Mouse (Mus musculus): ENCODE measurements around the gene Alcam. TPM values are rescaled to one million over a fixed set of nuclear protein-coding genes. Genes with fewer than 3 reads are reported as not detected.

The Alcam gene
- total RNA-seq (2015; ENCODE audit: low replicate concordance), result 0.84 and 3.2 TPM in 2 replicates
- 7.6 and 9.4 TPM in 2 replicates for total RNA-seq (2017; ENCODE audit: low replicate concordance)

DNA sequence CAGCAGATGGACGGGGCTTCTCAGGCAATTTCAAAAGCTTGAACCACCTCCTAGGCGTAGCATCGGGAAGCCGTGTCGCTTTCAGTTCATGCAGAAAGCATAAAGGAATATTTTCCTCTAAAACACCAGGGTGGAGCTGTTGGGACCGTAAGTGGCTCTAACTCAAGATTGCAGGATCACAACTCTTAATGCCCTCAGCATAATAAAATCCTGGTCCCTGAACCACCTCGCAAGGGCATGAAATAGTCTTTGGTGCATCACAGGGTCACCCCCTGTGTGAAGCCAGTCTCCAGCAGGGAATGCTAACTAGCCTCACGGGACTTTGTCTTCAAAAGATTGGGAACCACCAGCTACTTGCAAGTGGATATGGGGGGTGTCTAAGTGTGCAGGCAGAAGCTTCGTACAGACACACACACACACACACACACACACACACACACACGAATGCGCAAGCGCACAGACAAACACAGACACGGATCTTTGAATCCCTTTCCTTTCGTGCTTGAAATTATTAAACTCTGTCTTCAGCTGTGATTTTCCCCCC lies at the start of gene Alcam:
Gene Alcam (minus strand): TSS at position 104 of the 544 bp plus-strand sequence.
- no peak for ATAC-seq (replicated peaks; ENCODE audit: low FRiP score, poor library complexity, severe bottlenecking)

DNA sequence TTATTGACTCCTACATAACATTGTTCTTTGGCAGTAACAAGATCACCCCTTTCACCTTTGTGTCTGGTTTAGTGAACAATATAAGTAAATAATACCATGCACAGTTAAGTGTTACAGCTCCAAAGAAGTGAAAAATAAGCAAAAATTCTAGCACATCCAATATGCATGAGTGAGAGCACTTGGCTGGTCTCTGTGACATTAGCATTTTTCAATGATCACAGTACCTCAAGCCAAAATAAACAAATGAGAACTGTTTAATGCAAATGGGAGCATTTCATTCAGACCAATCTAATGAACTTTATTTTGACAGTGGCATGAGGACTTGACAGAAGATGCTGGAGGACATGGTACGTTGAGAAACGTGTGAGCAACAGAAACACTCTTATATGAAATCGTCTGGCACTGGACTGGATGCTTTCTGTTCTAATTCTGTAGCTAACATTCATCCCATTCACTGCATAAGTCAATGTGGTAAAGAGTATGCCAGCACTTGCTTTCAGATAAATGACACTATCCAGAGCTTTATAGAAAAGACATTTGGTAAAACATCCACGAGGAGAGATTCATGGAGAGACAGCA lies 45.0 kb upstream of the Alcam start:
- ATAC-seq (replicated peaks; ENCODE audit: low FRiP score, poor library complexity, severe bottlenecking), result no peak

- no peak for ATAC-seq (replicated peaks; ENCODE audit: low FRiP score, poor library complexity, severe bottlenecking)
These were observed 36.7 kb upstream of the Alcam start for GRCm38 (mm10) chr16:52490542-52490941.

DNA sequence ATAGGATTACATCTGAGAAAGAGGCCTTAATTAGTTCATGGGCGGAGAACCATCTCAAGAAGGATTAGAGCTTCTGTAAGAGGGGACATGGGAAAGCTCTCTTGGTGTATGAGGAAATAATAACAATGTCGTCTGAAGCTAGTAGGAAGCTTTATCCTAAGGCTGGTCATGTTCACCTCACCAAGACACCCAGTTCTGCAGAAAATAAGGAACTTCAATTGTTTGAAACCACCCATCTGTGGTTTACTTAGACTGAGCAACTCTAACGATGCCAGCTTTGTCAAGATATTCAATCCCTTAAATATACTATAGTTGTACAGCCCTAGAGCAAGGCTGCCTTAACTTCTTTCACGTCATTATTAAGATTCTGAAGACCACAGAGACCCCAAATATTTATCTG lies 20.4 kb upstream of the Alcam start:
- ATAC-seq (replicated peaks; ENCODE audit: low FRiP score, poor library complexity, severe bottlenecking), result no peak

DNA sequence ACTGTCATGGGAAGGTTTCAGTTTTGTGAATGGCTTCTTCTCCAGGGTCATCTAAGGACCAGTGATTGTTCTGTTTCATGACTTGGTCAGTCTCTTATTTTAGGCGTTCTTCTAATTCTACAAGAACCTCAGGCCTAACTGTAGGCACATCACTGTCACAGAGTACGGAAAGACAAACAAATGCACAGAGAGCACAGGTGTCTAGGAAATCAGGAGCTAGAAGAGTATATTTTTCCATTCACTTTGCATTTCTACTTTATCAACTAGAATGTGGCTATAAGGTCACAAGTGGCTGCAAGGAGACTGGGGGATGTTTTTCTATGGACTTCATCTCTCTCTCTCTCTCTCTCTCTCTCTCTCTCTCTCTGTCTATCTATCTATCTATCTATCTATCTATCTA lies 19.2 kb upstream of the Alcam start:
- no peak for ATAC-seq (replicated peaks; ENCODE audit: low FRiP score, poor library complexity, severe bottlenecking)

DNA sequence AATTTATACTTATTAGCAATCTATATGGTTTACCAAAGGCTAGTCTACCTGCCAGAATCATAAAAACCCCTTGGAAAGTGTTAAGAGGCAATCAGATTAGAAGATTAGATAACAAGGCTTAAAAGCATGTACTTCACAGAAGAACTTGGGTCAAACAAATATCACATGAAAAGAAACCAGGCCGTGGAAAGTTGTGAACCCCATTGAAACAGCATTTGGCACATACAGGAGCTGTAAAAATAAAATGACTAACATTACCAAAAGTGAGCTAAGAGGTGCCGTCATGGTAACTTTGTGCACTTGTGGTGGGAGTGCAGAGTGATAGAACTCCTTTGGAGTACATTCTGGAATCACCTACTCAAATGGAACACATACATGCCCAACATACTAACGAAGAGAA lies 18.8 kb upstream of the Alcam start:
- no peak for ATAC-seq (replicated peaks; ENCODE audit: low FRiP score, poor library complexity, severe bottlenecking)

- ATAC-seq (replicated peaks; ENCODE audit: low FRiP score, poor library complexity, severe bottlenecking), result no peak
These were observed 18.2 kb upstream of the Alcam start for GRCm38 (mm10) chr16:52472059-52472458.

DNA sequence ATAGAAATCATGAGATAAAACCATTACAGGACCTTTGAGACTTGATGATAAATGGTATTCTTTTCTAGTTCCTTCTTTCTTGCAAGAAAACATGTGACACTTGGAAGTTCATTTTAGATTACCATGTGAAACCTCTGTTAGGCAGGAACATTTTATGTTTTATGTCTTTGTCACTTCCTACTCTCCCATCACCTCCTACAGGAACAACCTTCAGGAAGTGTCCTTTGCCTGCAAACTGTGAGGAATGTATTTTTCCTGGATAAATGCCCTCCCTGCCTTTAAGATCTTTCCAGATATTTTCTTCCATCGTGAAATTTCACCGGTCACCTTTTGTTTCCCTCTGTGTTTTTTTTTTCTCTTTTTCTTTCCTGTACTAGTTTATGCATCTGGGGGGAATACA lies 17.0 kb upstream of the Alcam start:
- no peak for ATAC-seq (replicated peaks; ENCODE audit: low FRiP score, poor library complexity, severe bottlenecking)

DNA sequence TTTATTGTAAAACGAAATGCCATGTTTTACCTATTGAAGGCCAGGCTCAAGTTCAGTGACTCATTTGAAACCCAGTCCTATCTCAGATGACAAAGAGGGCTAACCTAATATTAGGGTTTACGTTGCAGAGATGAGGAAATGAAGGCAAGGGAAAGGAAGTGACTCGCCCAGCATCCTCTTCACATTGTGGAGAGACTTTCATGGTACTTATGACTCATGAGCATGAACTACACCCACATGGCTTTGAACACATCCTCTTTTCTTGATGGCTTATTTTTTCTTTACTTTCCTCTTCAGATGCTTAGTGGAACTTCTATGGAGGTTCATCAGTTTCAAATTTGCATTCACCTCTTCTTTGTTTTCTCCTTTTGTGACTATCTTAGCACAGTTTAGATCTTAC lies 16.4 kb upstream of the Alcam start:
- ATAC-seq (replicated peaks; ENCODE audit: low FRiP score, poor library complexity, severe bottlenecking), result no peak

DNA sequence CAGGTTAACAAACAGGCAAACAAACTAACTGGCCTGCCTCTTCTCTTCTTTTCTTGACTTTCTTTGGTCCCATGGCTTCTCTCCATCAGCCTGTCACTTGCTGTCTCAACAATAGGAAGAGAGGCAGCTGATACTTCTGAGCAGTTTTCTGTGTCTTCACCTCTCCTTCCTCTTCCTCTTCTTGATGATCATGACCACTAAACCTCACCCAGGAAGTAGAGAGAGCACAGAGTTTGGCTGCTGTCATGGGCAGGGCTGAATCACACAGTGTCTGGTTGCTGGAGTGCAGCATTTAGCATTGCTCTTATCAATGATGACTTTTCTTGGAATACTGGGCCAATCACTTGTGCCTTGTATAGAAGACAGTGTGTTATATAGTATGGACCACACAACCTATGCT lies 14.6 kb upstream of the Alcam start:
- no peak for ATAC-seq (replicated peaks; ENCODE audit: low FRiP score, poor library complexity, severe bottlenecking)

DNA sequence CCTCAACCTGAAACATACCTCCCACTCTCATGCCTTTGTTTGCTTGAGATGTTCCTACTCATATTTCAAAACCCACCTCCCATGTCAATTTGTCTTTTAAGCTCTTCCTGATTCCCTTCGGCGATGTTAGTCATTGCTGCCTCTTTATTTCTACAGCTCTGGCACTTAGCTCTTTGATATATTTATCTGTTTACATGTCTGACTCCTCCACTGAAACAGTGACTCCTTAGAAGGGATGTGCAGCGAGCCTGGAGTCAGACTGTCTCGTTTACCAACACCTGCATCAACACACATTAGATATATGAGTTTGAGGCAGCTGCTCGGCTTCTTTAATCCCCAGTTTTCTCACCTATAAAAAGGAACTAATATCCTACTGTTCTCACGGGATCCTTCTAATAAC lies 12.9 kb upstream of the Alcam start:
- ATAC-seq (replicated peaks; ENCODE audit: low FRiP score, poor library complexity, severe bottlenecking), result no peak

GRCm38 (mm10) chr16:52464597-52464996 lies 10.7 kb upstream of the Alcam start:
- ATAC-seq (replicated peaks; ENCODE audit: low FRiP score, poor library complexity, severe bottlenecking), result no peak

DNA sequence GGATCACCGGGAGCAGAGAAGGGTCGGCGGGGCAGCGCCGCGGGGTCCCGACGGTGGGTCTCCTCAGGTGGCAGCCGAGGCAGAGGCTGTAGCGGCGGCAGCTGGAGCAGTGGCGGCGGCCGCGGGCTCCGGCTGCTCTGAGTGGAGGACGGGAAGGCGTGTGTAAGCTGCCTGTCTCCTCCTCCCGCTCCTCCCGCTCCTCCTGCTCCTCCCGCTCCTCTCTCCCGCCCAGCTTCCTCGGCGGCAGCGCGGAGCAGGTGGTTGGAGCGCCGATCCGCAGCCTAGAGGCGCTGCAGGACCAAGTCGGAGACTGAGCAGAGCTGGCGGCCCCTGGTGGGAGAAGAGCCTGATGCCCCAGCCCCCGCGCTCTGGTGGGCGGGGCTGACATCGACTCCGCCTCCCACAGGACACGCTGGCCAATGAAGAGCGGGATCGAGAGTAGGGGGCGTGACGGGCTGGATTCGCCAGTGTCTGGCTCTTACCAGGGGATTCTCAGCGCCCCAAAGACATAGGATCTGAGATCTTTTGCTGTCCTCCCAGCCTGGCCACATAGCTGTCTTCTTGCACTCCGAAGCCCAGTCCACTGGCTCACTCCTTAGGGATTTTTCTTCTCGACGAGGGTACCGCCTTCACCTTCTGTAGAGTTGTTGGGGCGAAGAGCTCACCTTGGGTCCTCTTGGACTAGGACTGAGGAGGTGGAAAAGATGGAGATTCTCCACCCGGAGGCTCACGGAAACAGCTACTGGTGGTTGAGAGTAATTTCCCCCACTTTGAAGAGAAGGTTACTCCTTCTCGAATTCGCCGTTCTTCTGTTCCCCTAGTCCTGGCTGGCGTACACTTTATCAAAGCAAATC lies 785 bp downstream of the Alcam start:
- peak; percentile 69 for ATAC-seq (replicated peaks; ENCODE audit: low FRiP score, poor library complexity, severe bottlenecking)

- ATAC-seq (replicated peaks; ENCODE audit: low FRiP score, poor library complexity, severe bottlenecking), result no peak
These were observed 1.4 kb downstream of the Alcam start for GRCm38 (mm10) chr16:52452477-52452831.

DNA sequence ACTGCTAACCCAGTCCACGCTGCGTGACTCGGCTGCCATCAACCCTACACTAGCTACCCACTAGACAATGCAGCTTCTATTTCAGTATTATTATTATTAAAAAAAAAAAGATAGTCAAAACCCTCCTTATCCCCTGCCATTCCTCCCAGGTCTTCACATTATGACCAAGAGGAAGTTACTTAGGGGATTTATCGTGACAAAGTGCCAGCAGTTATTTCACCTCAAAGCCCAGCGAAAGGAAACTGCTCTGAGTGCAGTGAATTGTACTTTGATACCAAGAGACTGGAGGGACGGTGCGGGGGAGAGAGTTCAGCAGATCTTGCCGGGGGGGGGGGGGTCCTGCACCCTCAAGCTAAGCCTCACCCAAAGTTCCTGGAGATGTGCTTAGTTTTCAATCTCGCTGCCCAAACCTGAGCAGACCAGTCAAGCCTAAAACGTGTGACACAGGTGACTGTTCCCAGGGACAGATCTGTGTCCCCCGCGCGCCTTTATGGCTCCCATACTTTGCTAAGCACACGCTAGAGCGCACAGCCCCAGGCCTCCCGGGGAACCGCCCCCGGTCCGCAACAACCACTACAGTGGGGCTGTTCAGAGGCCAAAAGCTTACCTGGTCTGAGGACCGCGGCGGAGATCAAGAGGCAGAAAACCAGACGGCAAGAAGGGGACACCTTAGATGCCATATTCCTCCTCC lies 1.9 kb downstream of the Alcam start:
- ATAC-seq (replicated peaks; ENCODE audit: low FRiP score, poor library complexity, severe bottlenecking), result no peak

GRCm38 (mm10) chr16:52451101-52451785 lies 2.6 kb downstream of the Alcam start:
- no peak for ATAC-seq (replicated peaks; ENCODE audit: low FRiP score, poor library complexity, severe bottlenecking)

GRCm38 (mm10) chr16:52450245-52451100 lies 3.4 kb downstream of the Alcam start:
- ATAC-seq (replicated peaks; ENCODE audit: low FRiP score, poor library complexity, severe bottlenecking), result no peak

- ATAC-seq (replicated peaks; ENCODE audit: low FRiP score, poor library complexity, severe bottlenecking), result no peak
These were observed 4.0 kb downstream of the Alcam start for GRCm38 (mm10) chr16:52449889-52450244.

DNA sequence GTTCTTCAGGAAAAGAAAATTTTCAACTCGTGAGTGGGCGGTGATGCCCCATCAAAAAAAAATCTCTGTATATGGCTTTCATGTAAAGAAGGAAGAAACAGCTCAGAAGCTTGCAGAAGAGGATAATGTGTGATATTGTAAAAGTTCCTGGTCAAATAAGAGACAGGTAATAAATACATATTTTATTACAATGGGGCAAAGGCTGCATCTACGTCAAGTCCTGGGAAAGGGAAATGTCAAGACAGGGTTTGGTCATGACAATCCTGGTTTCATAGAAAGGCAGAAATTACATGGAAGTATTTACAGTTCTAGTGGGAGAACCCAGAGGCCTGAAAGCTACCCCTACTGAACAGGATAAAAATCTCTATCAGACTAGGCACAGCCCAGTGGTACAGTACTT lies 7.9 kb downstream of the Alcam start:
- ATAC-seq (replicated peaks; ENCODE audit: low FRiP score, poor library complexity, severe bottlenecking), result no peak

Data from erythroid progenitor cell, adult 5-6 weeks (primary cell).